Mouse (Mus musculus) heart, embryonic 11.5 days (tissue): Measurements from ENCODE around the gene Cnot10. TPM values are rescaled to one million over a fixed set of nuclear protein-coding genes. Genes with fewer than 3 reads are reported as not detected.

Experiments
- ATAC-seq: fragments of 200-750 bp; cut with Nextera tagmentation; replicated peaks from 2 replicates; pipeline ENCODE4 v1.8.0; 2017; ENCODE audit warnings: moderate library complexity; ENCODE audit not compliant: insufficient number of reproducible peaks, low FRiP score, low TSS enrichment
- H3K27ac ChIP-seq: fragments of 300-500 bp; sonication (generic); 2 replicates; pipeline ENCODE4 v1.5.1; 2014; ENCODE audit warnings: mild to moderate bottlenecking, low read depth, low read length
- H3K27me3 ChIP-seq: fragments of 300-500 bp; sonication (generic); 2 replicates; pipeline ENCODE4 v1.6.1; 2014; ENCODE audit warnings: mild to moderate bottlenecking, low read length, mixed read lengths; ENCODE audit not compliant: control insufficient read depth, insufficient read depth
- H3K36me3 ChIP-seq: fragments of 300-500 bp; sonication (generic); 2 replicates; pipeline ENCODE4 v1.6.1; 2014; ENCODE audit warnings: mild to moderate bottlenecking, low read length, moderate library complexity, mixed read lengths; ENCODE audit not compliant: control insufficient read depth, insufficient read depth
- H3K4me1 ChIP-seq: fragments of 300-500 bp; sonication (generic); 2 replicates; pipeline ENCODE4 v1.6.1; 2014; ENCODE audit warnings: low read length; ENCODE audit not compliant: control insufficient read depth, insufficient read depth
- H3K4me2 ChIP-seq: fragments of 300-500 bp; sonication (generic); 2 replicates; pipeline ENCODE4 v1.6.1; 2014; ENCODE audit warnings: mild to moderate bottlenecking, moderate library complexity
- H3K4me3 ChIP-seq: fragments of 300-500 bp; sonication (generic); 2 replicates; pipeline ENCODE4 v1.5.1; 2014; ENCODE audit warnings: low read depth, low read length
- H3K9ac ChIP-seq: fragments of 300-500 bp; sonication (generic); 2 replicates; pipeline ENCODE4 v1.6.1; 2014; ENCODE audit warnings: mild to moderate bottlenecking, low read depth, low read length, moderate library complexity
- H3K9me3 ChIP-seq: fragments of 300-500 bp; sonication (generic); replicated peaks from 2 replicates; pipeline ENCODE4 v1.6.1; 2016; ENCODE audit warnings: low read length; ENCODE audit not compliant: control insufficient read depth
- WGBS: fragments of 180-500 bp; shearing (Covaris S2); extraction: QIAGEN DNeasy Blood & Tissue Kit; methylation state at CpG from one replicate; pipeline ENCODE4 v1.1.7; 2014; ENCODE audit not compliant: insufficient replicate concordance; 5-methylcytosine and 5-hydroxymethylcytosine counted together
- polyA plus RNA-seq: library from polyadenylated mRNA; unstranded; fragments of >200 nt; fragmentation: Nextera tagmentation; extraction: Ambion mirVana; gene quantifications from 2 replicates; pipeline ENCODE4 v1.2.1, GENCODE M21; 2014

Gene Cnot10
- polyA plus RNA-seq, 1 experiment from 2014 or later = 37.5 TPM

DNA sequence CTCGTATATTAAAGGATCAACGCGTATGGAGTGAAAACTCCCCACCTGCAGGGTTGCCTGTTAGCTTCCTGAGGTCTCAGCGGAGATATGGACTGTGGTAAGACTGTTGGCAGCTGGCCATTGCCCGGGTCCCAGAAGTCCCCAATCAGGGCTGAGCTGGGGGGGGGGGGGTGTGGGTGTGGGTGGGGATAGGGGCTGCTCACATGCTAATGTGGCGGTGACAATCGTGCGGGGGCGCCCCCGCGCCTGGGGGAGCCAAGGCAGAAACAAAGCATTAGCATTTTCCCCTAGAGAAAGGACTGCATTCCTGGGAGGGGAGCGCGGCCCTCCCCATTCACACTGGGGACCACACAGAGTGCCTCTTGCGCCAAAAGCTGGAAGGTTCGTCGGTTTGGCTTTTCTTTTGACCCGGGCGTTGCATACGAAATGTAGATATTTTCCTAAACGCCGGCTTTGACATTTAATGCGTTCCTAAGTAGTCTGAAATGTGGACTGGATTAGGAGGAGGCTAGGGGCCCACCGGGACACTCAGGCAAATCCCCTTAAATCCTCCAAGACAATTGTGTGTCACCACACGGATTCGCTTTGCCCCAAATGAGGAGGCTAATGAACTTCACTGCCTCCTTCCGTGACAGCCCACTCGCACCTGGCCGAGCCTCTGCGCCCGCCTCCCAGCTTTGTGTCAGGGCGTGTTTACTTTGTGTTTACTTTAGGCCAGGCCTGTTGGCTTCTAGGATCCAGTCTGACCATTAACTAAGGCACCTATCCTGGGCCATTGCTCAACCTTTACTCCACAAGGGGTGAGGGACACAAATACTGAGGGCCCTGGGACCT lies 55.6 kb downstream of the Cnot10 start:
- Histone ChIP-seq H3K9ac (peak overlapping the region; percentile 66; the same call in 1 of the 2 replicates), H3K4me2 (peak overlapping the region; percentile 86), H3K4me3 (peak overlapping the region; percentile 46), H3K36me3 (no peaks in the 10 kb centered on the region; the same call in 1 of the 2 replicates), H3K9me3 (no peaks in the 10 kb centered on the region), H3K27ac (peak overlapping the region; percentile 54; the same call in 1 of the 2 replicates), H3K4me1 (peaks cover 4% of the 10 kb centered on the region; the same call in 1 of the 2 replicates), H3K27me3 (no peaks in the 10 kb centered on the region)
- WGBS = 7% methylated on average over 31 of the region's 31 CpGs
- ATAC-seq = no peak

DNA sequence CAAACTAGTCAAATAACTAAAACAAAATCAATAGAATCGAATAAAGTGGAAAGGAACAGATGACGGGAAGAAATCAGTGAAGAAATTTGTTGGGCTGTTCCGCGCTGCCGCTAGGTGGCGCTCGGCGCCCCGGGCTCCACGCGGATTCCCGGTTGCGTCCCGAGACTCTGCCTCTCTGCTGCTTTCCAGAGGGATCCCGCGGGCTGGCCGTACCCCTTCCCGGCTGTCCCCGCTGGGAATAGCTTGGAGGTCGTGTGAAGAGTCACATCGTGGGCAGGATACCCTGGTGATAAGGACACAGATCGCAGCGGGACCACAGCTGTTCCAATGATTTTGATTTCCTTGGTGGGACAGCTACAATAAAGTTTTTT lies 56.2 kb downstream of the Cnot10 start:
- H3K4me2 ChIP-seq = peak overlapping the region; percentile 86
- H3K36me3 ChIP-seq = no peaks in the 10 kb centered on the region; the same call in 1 of the 2 replicates
- peak overlapping the region; percentile 54; the same call in 1 of the 2 replicates for H3K27ac ChIP-seq
- H3K9me3 ChIP-seq = no peaks in the 10 kb centered on the region
- peak overlapping the region; percentile 46 for H3K4me3 ChIP-seq
- no peak for ATAC-seq
- H3K4me1 ChIP-seq = peaks cover 4% of the 10 kb centered on the region; the same call in 1 of the 2 replicates
- 2% methylated on average over 23 of the region's 23 CpGs for WGBS
- no peaks in the 10 kb centered on the region for H3K27me3 ChIP-seq
- peak overlapping the region; percentile 66; the same call in 1 of the 2 replicates for H3K9ac ChIP-seq

- peak; percentile 65; the same call in 1 of the 2 replicates for ATAC-seq
- Histone ChIP-seq H3K4me3 (no peak overlapping the region), H3K4me1 (no peaks in the 10 kb centered on the region), H3K9ac (no peak overlapping the region), H3K27me3 (peaks cover 7% of the 10 kb centered on the region), H3K9me3 (no peaks in the 10 kb centered on the region), H3K36me3 (no peaks in the 10 kb centered on the region), H3K27ac (no peak overlapping the region), H3K4me2 (peak overlapping the region; percentile 6; the same call in 1 of the 2 replicates)
- WGBS = 20% methylated on average over 11 of the region's 11 CpGs
These were observed 61.3 kb downstream of the Cnot10 start for GRCm38 (mm10) chr9:114578646-114579045.

DNA sequence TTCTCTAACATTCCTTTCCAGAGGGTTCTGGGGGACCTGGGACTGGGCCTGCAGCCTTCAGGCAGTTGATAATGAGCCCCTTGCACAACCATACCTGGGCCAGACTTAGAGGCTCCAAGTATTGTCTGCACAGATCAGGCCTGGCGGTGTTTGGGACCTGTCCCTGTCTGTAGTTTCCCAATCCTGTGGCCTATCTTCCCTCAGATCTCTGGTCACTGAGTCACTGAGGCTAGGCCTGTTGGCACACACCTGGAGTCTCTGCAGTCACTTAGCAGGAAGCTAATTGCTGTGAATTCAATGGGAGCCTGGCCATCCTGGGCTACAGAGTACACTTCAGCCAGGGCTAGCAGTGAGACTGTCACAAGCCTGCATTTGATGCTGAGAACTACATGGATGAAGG lies 64.0 kb downstream of the Cnot10 start:
- H3K4me3 ChIP-seq = no peak overlapping the region
- no peaks in the 10 kb centered on the region for H3K36me3 ChIP-seq
- no peaks in the 10 kb centered on the region for H3K9me3 ChIP-seq
- no peak overlapping the region for H3K4me2 ChIP-seq
- WGBS = 79% methylated on average over 1 of the region's 1 CpGs
- H3K4me1 ChIP-seq = no peaks in the 10 kb centered on the region
- H3K9ac ChIP-seq = no peak overlapping the region
- peaks cover 7% of the 10 kb centered on the region for H3K27me3 ChIP-seq
- no peak for ATAC-seq
- no peak overlapping the region for H3K27ac ChIP-seq

- H3K9ac ChIP-seq = no peak overlapping the region
- H3K9me3 ChIP-seq = no peaks in the 10 kb centered on the region
- no peaks in the 10 kb centered on the region for H3K36me3 ChIP-seq
- H3K4me2 ChIP-seq = no peak overlapping the region
- H3K27ac ChIP-seq = no peak overlapping the region
- ATAC-seq = no peak
- H3K4me1 ChIP-seq = no peaks in the 10 kb centered on the region
- H3K4me3 ChIP-seq = no peak overlapping the region
- 46% methylated on average over 5 of the region's 5 CpGs for WGBS
- peaks cover 7% of the 10 kb centered on the region for H3K27me3 ChIP-seq
These were observed 66.5 kb downstream of the Cnot10 start for GRCm38 (mm10) chr9:114573528-114573927.

- Histone ChIP-seq H3K27ac (no peak overlapping the region), H3K4me3 (no peak overlapping the region), H3K9me3 (no peaks in the 10 kb centered on the region), H3K4me2 (no peak overlapping the region), H3K27me3 (no peaks in the 10 kb centered on the region; the same call in 1 of the 2 replicates), H3K36me3 (no peaks in the 10 kb centered on the region), H3K9ac (no peak overlapping the region), H3K4me1 (no peaks in the 10 kb centered on the region)
- WGBS = 87% methylated on average over 5 of the region's 5 CpGs
- no peak for ATAC-seq
These were observed 71.1 kb downstream of the Cnot10 start for GRCm38 (mm10) chr9:114568682-114569474.

DNA sequence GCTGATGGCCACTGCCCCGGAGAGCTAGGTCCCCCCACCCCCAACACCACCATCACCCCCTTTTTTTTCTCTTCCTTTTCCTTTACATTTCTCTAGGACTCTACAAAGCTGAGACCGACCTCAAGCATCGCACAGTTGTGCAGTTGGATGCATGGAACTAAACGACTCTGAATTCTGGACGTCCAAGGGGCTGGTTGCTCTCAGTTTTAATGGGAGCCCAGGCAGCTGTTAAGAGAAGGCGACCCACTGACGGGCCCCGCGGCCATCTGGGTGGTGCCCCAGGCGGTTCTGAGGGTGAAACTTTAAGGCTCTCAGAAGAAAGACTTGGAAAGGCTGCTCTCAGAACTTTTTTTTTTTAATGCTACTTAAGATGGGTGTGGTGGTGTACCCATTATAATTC lies 75.3 kb downstream of the Cnot10 start:
- H3K4me3 ChIP-seq = peak overlapping the region; percentile 67
- peak overlapping the region; percentile 84 for H3K4me2 ChIP-seq
- peak overlapping the region; percentile 25; the same call in 1 of the 2 replicates for H3K27ac ChIP-seq
- H3K9ac ChIP-seq = peak overlapping the region; percentile 2; the same call in 1 of the 2 replicates
- H3K9me3 ChIP-seq = no peaks in the 10 kb centered on the region
- H3K4me1 ChIP-seq = peaks cover 6% of the 10 kb centered on the region
- no peak for ATAC-seq
- H3K36me3 ChIP-seq = no peaks in the 10 kb centered on the region
- WGBS = 2% methylated on average over 10 of the region's 10 CpGs
- peaks cover 15% of the 10 kb centered on the region; the same call in 1 of the 2 replicates for H3K27me3 ChIP-seq

DNA sequence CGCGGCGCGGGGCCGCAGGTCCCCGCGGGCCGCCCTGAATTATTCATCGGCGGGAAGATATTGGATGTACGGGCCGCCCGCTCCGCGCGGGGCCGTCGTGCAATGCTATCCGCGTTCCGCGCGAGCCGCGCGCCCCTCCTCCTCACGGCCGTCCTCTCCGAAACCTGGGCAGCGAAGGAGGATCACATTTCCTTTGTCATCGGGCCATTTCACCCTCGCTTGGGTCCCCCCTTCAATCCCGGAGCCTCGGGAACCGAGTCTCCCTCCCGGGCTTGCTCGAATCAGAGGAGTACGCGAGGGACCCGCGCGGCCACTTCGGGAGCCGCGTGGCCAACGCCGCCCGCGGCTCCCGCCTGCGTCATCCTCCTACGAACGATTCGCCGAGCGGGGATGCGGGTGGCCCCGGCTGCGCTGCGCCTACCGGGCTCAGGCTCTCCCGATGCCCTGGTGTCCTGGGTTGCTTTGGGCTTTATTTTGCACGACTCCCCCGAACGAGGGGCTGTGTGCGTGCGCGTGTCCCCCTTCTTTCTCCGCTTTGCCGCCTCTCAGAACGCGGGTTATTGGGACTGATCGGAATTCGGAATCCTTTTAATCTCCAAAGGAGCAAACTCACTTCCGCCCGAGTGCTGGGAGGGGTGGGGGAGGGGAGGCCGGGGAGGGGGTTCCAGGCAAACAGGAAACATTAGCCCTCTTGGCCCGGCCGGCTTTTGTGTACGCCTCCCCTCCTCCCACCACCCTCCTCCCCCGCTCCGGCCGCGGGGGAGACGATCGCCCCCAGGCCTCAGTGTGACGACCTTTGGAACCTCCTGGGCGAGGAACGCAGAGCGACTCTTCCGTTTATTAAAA lies 76.0 kb downstream of the Cnot10 start, which contains the start of gene Trim71:
Gene Trim71, minus strand, starts transcription at position 609 of the 846 bp plus-strand sequence.
- H3K36me3 ChIP-seq = no peaks in the 10 kb centered on the region
- peak within 1 kb of the TSS; percentile 84 for H3K4me2 ChIP-seq
- peak within 1 kb of the TSS; percentile 84 for H3K9ac ChIP-seq
- ATAC-seq = 0 out of 2 replicates have a peak, but pooled peaks have one; percentile 33
- under 1% methylated on average over 89 of the region's 91 CpGs for WGBS
- no peaks in the 10 kb centered on the region for H3K9me3 ChIP-seq
- H3K27ac ChIP-seq = peak within 1 kb of the TSS; percentile 82
- peaks cover 6% of the 10 kb centered on the region for H3K4me1 ChIP-seq
- peak within 1 kb of the TSS; percentile 67 for H3K4me3 ChIP-seq
- H3K27me3 ChIP-seq = peaks cover 17% of the 10 kb centered on the region; the same call in 1 of the 2 replicates
